Mouse (Mus musculus) limb, embryonic 14.5 days (tissue): ENCODE measurements around the gene Csrp3. TPM values are rescaled to one million over a fixed set of nuclear protein-coding genes. Genes with fewer than 3 reads are reported as not detected.

Experiments used
- ATAC-seq: fragments of 200-750 bp; cut with Nextera tagmentation; 2 replicates; pipeline ENCODE4 v1.8.0; 2017; ENCODE audit warnings: low read depth, moderate number of reproducible peaks, moderate TSS enrichment; ENCODE audit not compliant: low FRiP score
- DNase-seq: peaks from one replicate; pipeline ENCODE4 v3.0.0-alpha.2; 2015; ENCODE audit warnings: low spot score
- H3K27ac ChIP-seq: fragments of 300-500 bp; sonication (generic); replicated peaks from 2 replicates; pipeline ENCODE4 v1.5.1; 2014; ENCODE audit warnings: low read depth, mild to moderate bottlenecking, low read length, moderate library complexity, mixed read lengths
- H3K27me3 ChIP-seq: fragments of 300-500 bp; sonication (generic); 2 replicates; pipeline ENCODE4 v1.6.1; 2014; ENCODE audit warnings: low read length, mixed read lengths; ENCODE audit not compliant: control insufficient read depth, insufficient read depth
- H3K36me3 ChIP-seq: fragments of 300-500 bp; sonication (generic); 2 replicates; pipeline ENCODE4 v1.6.1; 2014; ENCODE audit warnings: mild to moderate bottlenecking, low read length, moderate library complexity, mixed read lengths; ENCODE audit not compliant: control insufficient read depth, insufficient read depth
- H3K4me1 ChIP-seq: fragments of 300-500 bp; sonication (generic); 2 replicates; pipeline ENCODE4 v1.6.1; 2014; ENCODE audit warnings: antibody characterized with exemption, low read length, mixed read lengths; ENCODE audit not compliant: control insufficient read depth, insufficient read depth
- H3K4me2 ChIP-seq: fragments of 300-500 bp; sonication (generic); replicated peaks from 2 replicates; pipeline ENCODE4 v1.6.1; 2014; ENCODE audit warnings: low read depth, mild to moderate bottlenecking, low read length, moderate library complexity; ENCODE audit not compliant: severe bottlenecking
- H3K4me3 ChIP-seq: fragments of 300-500 bp; sonication (generic); replicated peaks from 2 replicates; pipeline ENCODE4 v1.5.1; 2014; ENCODE audit warnings: low read length
- H3K9ac ChIP-seq: fragments of 300-500 bp; sonication (generic); 2 replicates; pipeline ENCODE4 v1.6.1; 2014; ENCODE audit warnings: mild to moderate bottlenecking, low read depth, low read length, moderate library complexity; ENCODE audit not compliant: severe bottlenecking
- H3K9me3 ChIP-seq: fragments of 300-500 bp; sonication (generic); 2 replicates; pipeline ENCODE4 v1.6.1; 2016; ENCODE audit warnings: low read length; ENCODE audit not compliant: control insufficient read depth
- POLR2A ChIP-seq: fragments of 200-500 bp; IDR thresholded peaks from 2 replicates; pipeline ENCODE4 v1.8.0; 2012; ENCODE audit warnings: inconsistent platforms, mild to moderate bottlenecking, moderate library complexity, borderline replicate concordance; ENCODE audit not compliant: insufficient read depth, insufficient read length; ENCODE audit errors: extremely low read depth
- WGBS: fragments of 180-500 bp; shearing (Covaris S2); extraction: QIAGEN DNeasy Blood & Tissue Kit; methylation state at CpG from one replicate; pipeline ENCODE4 v1.1.7; 2014; 5-methylcytosine and 5-hydroxymethylcytosine counted together
- polyA plus RNA-seq, 2 experiments: library from polyadenylated mRNA; depleted of rRNA in 1 of 2; stranded (reverse) in 1 of 2; unstranded in 1 of 2; fragments of >200 nt; fragmentation: Nextera tagmentation in 1 of 2; extraction: Ambion mirVana in 1 of 2; gene quantifications; 2 replicates each; pipeline versions ENCODE4 v1.2.1 to v1.2.3; 2012 to 2014

Csrp3 gene
- polyA plus RNA-seq (2012; rRNA removed) = 11.6 and 18.2 TPM in 2 replicates
- 45.7 and 71.9 TPM in 2 replicates for polyA plus RNA-seq (2014; fragmentation: Nextera tagmentation; extraction: Ambion mirVana)

- H3K9me3 ChIP-seq = no peaks in the 10 kb centered on the region
- H3K27ac ChIP-seq = no peak within 1 kb of the TSS
- H3K27me3 ChIP-seq = no peaks in the 10 kb centered on the region
- no peaks in the 10 kb centered on the region for H3K36me3 ChIP-seq
- H3K4me2 ChIP-seq = no peak within 1 kb of the TSS
- H3K9ac ChIP-seq = no peak within 1 kb of the TSS
- H3K4me3 ChIP-seq = no peak within 1 kb of the TSS
- DNase-seq (no peak), ATAC-seq (no peak)
- TF ChIP-seq POLR2A = no peak
- WGBS = 38% methylated on average over 11 of the region's 11 CpGs
- H3K4me1 ChIP-seq = peaks cover 7% of the 10 kb centered on the region; the same call in 1 of the 2 replicates
Measured at GRCm38 (mm10) chr7:48847820-48848650, at the start of gene Csrp3. Gene Csrp3 (minus strand): TSS chr7:48848033.

- no peak for DNase-seq
- 83% methylated on average over 4 of the region's 4 CpGs for WGBS
- no peak for TF ChIP-seq POLR2A
- no peak overlapping the region for H3K9ac ChIP-seq
- peaks cover 7% of the 10 kb centered on the region; the same call in 1 of the 2 replicates for H3K4me1 ChIP-seq
- no peak overlapping the region for H3K27ac ChIP-seq
- H3K36me3 ChIP-seq = no peaks in the 10 kb centered on the region
- H3K27me3 ChIP-seq = no peaks in the 10 kb centered on the region
- no peak for ATAC-seq
- no peaks in the 10 kb centered on the region for H3K9me3 ChIP-seq
- no peak overlapping the region for H3K4me2 ChIP-seq
- no peak overlapping the region for H3K4me3 ChIP-seq
Measured at GRCm38 (mm10) chr7:48896051-48896450, 48.2 kb upstream of the Csrp3 start.

- ATAC-seq (no peak), DNase-seq (no peak)
- Histone ChIP-seq H3K36me3 (no peaks in the 10 kb centered on the region), H3K4me2 (no peak overlapping the region), H3K9me3 (no peaks in the 10 kb centered on the region), H3K27me3 (no peaks in the 10 kb centered on the region), H3K4me1 (peaks cover 7% of the 10 kb centered on the region; the same call in 1 of the 2 replicates), H3K9ac (no peak overlapping the region; the same call in 1 of the 2 replicates), H3K4me3 (no peak overlapping the region), H3K27ac (no peak overlapping the region)
- WGBS = 87% methylated on average over 4 of the region's 4 CpGs
- TF ChIP-seq POLR2A = no peak
Measured at GRCm38 (mm10) chr7:48895475-48895874, 47.6 kb upstream of the Csrp3 start.

GRCm38 (mm10) chr7:48894763-48895162 lies 46.9 kb upstream of the Csrp3 start:
- no peak overlapping the region for H3K4me3 ChIP-seq
- no peak overlapping the region for H3K9ac ChIP-seq
- H3K27me3 ChIP-seq = no peaks in the 10 kb centered on the region
- no peaks in the 10 kb centered on the region for H3K9me3 ChIP-seq
- no peak overlapping the region for H3K27ac ChIP-seq
- DNase-seq = no peak
- no peaks in the 10 kb centered on the region for H3K36me3 ChIP-seq
- H3K4me2 ChIP-seq = no peak overlapping the region
- ATAC-seq = no peak
- peaks cover 7% of the 10 kb centered on the region; the same call in 1 of the 2 replicates for H3K4me1 ChIP-seq
- no peak for TF ChIP-seq POLR2A
- WGBS = 75% methylated on average over 6 of the region's 6 CpGs

- Histone ChIP-seq H3K27ac (no peak overlapping the region), H3K4me3 (no peak overlapping the region), H3K4me1 (peaks cover 7% of the 10 kb centered on the region; the same call in 1 of the 2 replicates), H3K4me2 (no peak overlapping the region), H3K36me3 (no peaks in the 10 kb centered on the region), H3K9ac (no peak overlapping the region), H3K27me3 (no peaks in the 10 kb centered on the region), H3K9me3 (no peaks in the 10 kb centered on the region)
- WGBS = 3% methylated on average over 6 of the region's 6 CpGs
- peak; percentile 50; the same call in 1 of the 2 replicates for ATAC-seq
- TF ChIP-seq POLR2A = no peak
- peak; percentile 70 for DNase-seq
Measured at GRCm38 (mm10) chr7:48894152-48894551, 46.3 kb upstream of the Csrp3 start.
